In genomic region chr14:105718676-105719441, GRCm38 (mm10) we compare ENCODE assay signal across 13 mouse cellular contexts.
DNase-seq lines count a peak whose midpoint lies in the region; ATAC-seq and TF ChIP-seq lines count a peak whose summit lies in the region.
"Had no signal": no experiment of that assay in that cellular context is flagged by ENCODE, and none has a peak within 500 bp of the region (broad histone marks: within the 10 kb centered on the region; RNA-seq: fewer than 3 reads in every experiment).

No protein-coding gene starts in this region.

- no peaks in the 10 kb centered on the region for H3K4me1 ChIP-seq in forebrain, embryonic 14.5 days (ENCODE audit: control insufficient read depth, insufficient read depth, low read length)
- no peaks in the 10 kb centered on the region for H3K4me1 ChIP-seq in forebrain, embryonic 11.5 days (replicated peaks; ENCODE audit: control insufficient read depth, insufficient read depth, low read length)
- H3K4me1 ChIP-seq in cortical plate, adult 2 months (ENCODE audit: control insufficient read depth, insufficient read depth, low read length) = peaks cover 8% of the 10 kb centered on the region
- no peaks in the 10 kb centered on the region for H3K4me1 ChIP-seq in intestine, embryonic 15.5 days (replicated peaks)
- H3K4me1 ChIP-seq: heart, embryonic 12.5 days; kidney, embryonic 15.5 days had no signal

- no peak overlapping the region for H3K9ac ChIP-seq in forebrain, embryonic 14.5 days (ENCODE audit: low read length)
- no peak overlapping the region for H3K9ac ChIP-seq in forebrain, embryonic 11.5 days (ENCODE audit: low read length)
- H3K9ac ChIP-seq in intestine, embryonic 15.5 days = no peak overlapping the region
- H3K9ac ChIP-seq: heart, embryonic 12.5 days; kidney, embryonic 15.5 days; lung, embryonic 15.5 days had no signal

- no peak overlapping the region for H3K4me2 ChIP-seq in forebrain, embryonic 14.5 days (ENCODE audit: low read length)
- H3K4me2 ChIP-seq in forebrain, embryonic 11.5 days (ENCODE audit: low read depth, low read length, severe bottlenecking) = no peak overlapping the region
- no peak overlapping the region for H3K4me2 ChIP-seq in intestine, embryonic 15.5 days (replicated peaks)
- H3K4me2 ChIP-seq: heart, embryonic 12.5 days; kidney, embryonic 15.5 days; lung, embryonic 15.5 days had no signal

- TF ChIP-seq CTCF in cortical plate, adult 2 months (IDR thresholded peaks at IDR 0.05; ENCODE audit: extremely low read depth, insufficient read depth, low read length) = no peak

- no peaks in the 10 kb centered on the region for H3K27me3 ChIP-seq in forebrain, embryonic 14.5 days (replicated peaks; ENCODE audit: control insufficient read depth, insufficient read depth, low read length)
- H3K27me3 ChIP-seq in forebrain, embryonic 11.5 days (ENCODE audit: control insufficient read depth, insufficient read depth, low read length) = no peaks in the 10 kb centered on the region
- no peaks in the 10 kb centered on the region for H3K27me3 ChIP-seq in intestine, embryonic 15.5 days (replicated peaks)
- H3K27me3 ChIP-seq: heart, embryonic 12.5 days; kidney, embryonic 15.5 days; lung, embryonic 15.5 days had no signal

- H3K9me3 ChIP-seq in forebrain, embryonic 14.5 days (replicated peaks; ENCODE audit: control insufficient read depth, low read length) = no peaks in the 10 kb centered on the region
- no peaks in the 10 kb centered on the region for H3K9me3 ChIP-seq in forebrain, embryonic 11.5 days (ENCODE audit: control insufficient read depth, low read length)
- no peaks in the 10 kb centered on the region for H3K9me3 ChIP-seq in intestine, embryonic 15.5 days
- H3K9me3 ChIP-seq: heart, embryonic 12.5 days; kidney, embryonic 15.5 days; lung, embryonic 15.5 days had no signal

- no peaks in the 10 kb centered on the region for H3K36me3 ChIP-seq in forebrain, embryonic 14.5 days (ENCODE audit: control insufficient read depth, insufficient read depth, low read length)
- H3K36me3 ChIP-seq in forebrain, embryonic 11.5 days (ENCODE audit: control insufficient read depth, insufficient read depth, low read length) = no peaks in the 10 kb centered on the region
- no peaks in the 10 kb centered on the region for H3K36me3 ChIP-seq in intestine, embryonic 15.5 days
- H3K36me3 ChIP-seq: heart, embryonic 12.5 days; kidney, embryonic 15.5 days; lung, embryonic 15.5 days had no signal

- no peak for TF ChIP-seq POLR2A in cortical plate, adult 2 months (IDR thresholded peaks at IDR 0.05; ENCODE audit: extremely low read depth, insufficient read depth, low read length)

- no peak for ATAC-seq in forebrain, embryonic 14.5 days
- no peak for ATAC-seq in forebrain, embryonic 11.5 days (replicated peaks; ENCODE audit: low FRiP score)
- no peak for ATAC-seq in intestine, embryonic 15.5 days
- ATAC-seq: inflammation-experienced regulatory T-cells, adult 6 months had no signal

- DNase-seq in forebrain, embryonic 14.5 days (ENCODE audit: low spot score) = peak; percentile 59
- DNase-seq in forebrain, embryonic 11.5 days (ENCODE audit: low spot score) = no peak
- DNase-seq in layer of hippocampus, adult 9-11 months = peak; percentile 57
- DNase-seq in layer of hippocampus, postnatal 36 days = no peak
- peak; percentile 82 for DNase-seq in adipocyte (ENCODE audit: low spot score)
- DNase-seq in urinary bladder, postnatal 10 days (ENCODE audit: low spot score) = no peak
- DNase-seq: thymus, adult 18-20 months had no signal

- 79% methylated on average over 6 of the region's 6 CpGs for WGBS in forebrain, embryonic 14.5 days
- 85% methylated on average over 6 of the region's 6 CpGs for WGBS in forebrain, embryonic 11.5 days
- WGBS in intestine, embryonic 15.5 days = 80% methylated on average over 6 of the region's 6 CpGs

- H3K27ac ChIP-seq in forebrain, embryonic 14.5 days (ENCODE audit: low read depth, low read length) = no peak overlapping the region
- no peak overlapping the region for H3K27ac ChIP-seq in forebrain, embryonic 11.5 days (ENCODE audit: low read depth, low read length)
- H3K27ac ChIP-seq in cortical plate, adult 2 months (ENCODE audit: insufficient read depth, low read length) = peak overlapping the region; percentile 56
- no peak overlapping the region for H3K27ac ChIP-seq in intestine, embryonic 15.5 days
- H3K27ac ChIP-seq: kidney, embryonic 15.5 days; lung, embryonic 15.5 days had no signal

- H3K4me3 ChIP-seq in forebrain, embryonic 14.5 days (ENCODE audit: low read depth, low read length) = no peak overlapping the region
- H3K4me3 ChIP-seq in forebrain, embryonic 11.5 days (ENCODE audit: low read depth, low read length) = no peak overlapping the region
- H3K4me3 ChIP-seq in cortical plate, adult 2 months (ENCODE audit: insufficient read depth, low read length) = no peak overlapping the region
- no peak overlapping the region for H3K4me3 ChIP-seq in intestine, embryonic 15.5 days (replicated peaks)
- H3K4me3 ChIP-seq: heart, embryonic 12.5 days; kidney, embryonic 15.5 days; lung, embryonic 15.5 days had no signal

Comparison
In these comparisons a context has a peak if more than half of its experiments do, and no peak if none do; other contexts are left out.
1. DNase-seq: peak in forebrain, embryonic 14.5 days (single experiment), layer of hippocampus, adult 9-11 months (single experiment) and adipocyte (single experiment); none in forebrain, embryonic 11.5 days (single experiment), layer of hippocampus, postnatal 36 days (0 of 2) and urinary bladder, postnatal 10 days (single experiment).